Mouse (Mus musculus): ENCODE measurements around the gene Bst1. TPM values are rescaled to one million over a fixed set of nuclear protein-coding genes. Genes with fewer than 3 reads are reported as not detected.

Bst1 gene
- polyA plus RNA-seq (2015; fragmentation: Nextera tagmentation; extraction: Ambion mirVana), result 0.70 and 1.6 TPM in 2 replicates

DNA sequence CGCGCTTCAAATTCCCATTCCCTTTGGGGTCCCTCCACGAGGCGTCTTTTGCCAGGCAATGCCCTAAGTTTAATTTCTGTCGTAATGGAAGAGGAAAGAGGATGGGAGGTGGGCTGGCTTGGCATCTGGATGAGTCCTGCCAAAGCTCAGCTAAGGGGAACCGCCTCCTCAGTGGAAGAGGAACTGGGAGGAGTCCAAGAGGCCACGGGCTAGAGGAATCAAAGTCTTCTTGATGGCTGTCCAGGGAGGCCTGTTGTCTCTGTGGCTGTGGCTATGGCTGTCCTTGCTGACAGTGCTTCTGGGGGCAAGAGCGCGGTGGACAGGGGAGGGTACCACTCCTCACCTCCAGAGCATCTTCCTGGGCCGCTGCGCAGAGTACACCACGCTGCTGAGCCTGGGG is at the start of gene Bst1:
TSS of gene Bst1 (plus strand) at position 191 of the 400 bp plus-strand sequence.
- Histone ChIP-seq H3K4me3 (replicated peaks) (no peak within 1 kb of the TSS), H3K4me1 (0 out of 2 replicates have a peak, but pooled peaks cover 4% of the 10 kb centered on the region), H3K27me3 (no peaks in the 10 kb centered on the region), H3K4me2 (replicated peaks) (no peak within 1 kb of the TSS), H3K9ac (no peak within 1 kb of the TSS), H3K9me3 (replicated peaks) (no peaks in the 10 kb centered on the region), H3K36me3 (no peaks in the 10 kb centered on the region), H3K27ac (replicated peaks) (no peak within 1 kb of the TSS)
- 47% methylated on average over 12 of the region's 12 CpGs for WGBS
- ATAC-seq (ENCODE audit: insufficient number of reproducible peaks, low FRiP score, low TSS enrichment, low read depth), result no peak

DNA sequence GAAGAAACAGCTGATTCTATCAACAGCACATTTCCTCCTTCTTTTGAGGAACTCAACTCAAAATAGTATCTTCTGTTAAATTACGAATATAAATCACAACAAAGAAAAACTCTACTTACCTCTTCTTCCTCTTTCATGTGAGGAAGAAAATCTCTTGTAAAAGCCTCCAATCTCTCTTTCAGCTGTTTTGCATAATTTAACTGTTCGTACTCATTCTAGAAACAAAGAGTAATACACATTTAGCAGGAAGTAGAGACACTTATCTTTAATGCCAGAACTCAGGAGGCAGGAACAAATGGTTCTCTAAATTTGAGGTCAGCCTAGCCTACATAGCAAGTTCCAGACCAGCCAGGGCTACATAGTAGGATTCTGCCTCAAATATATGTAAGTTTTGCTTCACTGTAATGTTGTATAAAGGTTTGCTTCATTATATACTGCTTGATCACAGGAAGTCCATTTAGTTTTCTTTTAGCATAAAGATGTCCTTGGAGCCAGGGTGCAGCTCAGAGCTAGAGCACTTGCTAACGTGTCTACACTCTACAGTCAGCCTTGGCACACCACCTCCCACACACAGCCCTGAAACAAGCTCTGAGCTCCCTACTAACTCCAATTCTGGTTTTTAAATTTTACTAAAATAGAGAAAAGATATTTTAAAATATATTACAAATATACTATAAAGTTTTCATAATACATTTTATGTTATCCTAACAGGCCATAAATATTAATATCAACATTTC is 47.9 kb upstream of the Bst1 start:
- H3K4me1 ChIP-seq, result no peaks in the 10 kb centered on the region
- no peaks in the 10 kb centered on the region for H3K27me3 ChIP-seq
- H3K4me3 ChIP-seq (replicated peaks), result no peak overlapping the region
- no peak overlapping the region for H3K27ac ChIP-seq (replicated peaks)
- ATAC-seq (ENCODE audit: insufficient number of reproducible peaks, low FRiP score, low TSS enrichment, low read depth), result no peak
- no peak overlapping the region for H3K9ac ChIP-seq
- peaks cover 11% of the 10 kb centered on the region for H3K36me3 ChIP-seq
- H3K4me2 ChIP-seq (replicated peaks), result no peak overlapping the region
- 84% methylated on average over 3 of the region's 3 CpGs for WGBS
- no peaks in the 10 kb centered on the region for H3K9me3 ChIP-seq (replicated peaks)

DNA sequence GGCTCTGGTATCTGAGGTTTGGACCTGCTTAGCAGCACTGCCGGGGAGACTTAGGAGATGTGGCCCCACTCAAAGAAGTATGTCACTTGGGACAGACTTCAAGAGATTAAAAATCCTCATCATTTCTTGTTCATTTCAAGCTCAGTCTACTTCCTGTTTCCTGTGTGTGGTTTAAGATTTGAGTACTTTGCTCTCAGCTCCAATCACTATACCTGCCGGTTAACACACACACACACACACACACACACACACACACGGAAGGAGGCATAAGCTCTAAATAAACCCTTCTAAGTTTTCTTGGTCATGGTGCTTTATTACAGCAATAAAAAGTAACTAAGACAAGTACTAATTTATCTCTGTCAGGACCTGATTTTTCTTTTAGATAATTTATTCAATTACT is 47.1 kb upstream of the Bst1 start:
- H3K36me3 ChIP-seq, result peaks cover 11% of the 10 kb centered on the region
- no peak overlapping the region for H3K27ac ChIP-seq (replicated peaks)
- no peak overlapping the region for H3K4me2 ChIP-seq (replicated peaks)
- no peak overlapping the region for H3K9ac ChIP-seq
- no peak for ATAC-seq (ENCODE audit: insufficient number of reproducible peaks, low FRiP score, low TSS enrichment, low read depth)
- 81% methylated on average over 3 of the region's 3 CpGs for WGBS
- no peak overlapping the region for H3K4me3 ChIP-seq (replicated peaks)
- H3K27me3 ChIP-seq, result no peaks in the 10 kb centered on the region
- H3K9me3 ChIP-seq (replicated peaks), result no peaks in the 10 kb centered on the region
- no peaks in the 10 kb centered on the region for H3K4me1 ChIP-seq

DNA sequence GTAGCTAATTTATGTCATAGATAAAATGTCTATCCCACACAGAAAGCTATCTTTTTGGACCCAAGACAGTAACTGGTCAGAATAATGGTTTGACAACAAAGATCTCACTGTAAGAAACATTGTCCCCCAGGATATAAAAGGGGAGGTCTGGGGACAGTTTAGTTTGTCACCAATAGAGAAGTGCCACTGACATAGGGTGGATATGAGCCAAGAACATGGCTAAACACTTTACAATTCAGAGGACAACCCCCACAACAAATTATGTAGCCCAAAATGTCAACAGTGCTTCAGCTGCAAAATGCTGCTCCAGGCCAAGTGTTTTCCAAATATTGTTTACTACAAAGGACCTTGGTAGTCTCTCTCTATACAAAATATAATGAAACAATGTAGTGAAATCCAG is 42.3 kb upstream of the Bst1 start:
- Histone ChIP-seq H3K4me3 (replicated peaks) (no peak overlapping the region), H3K9me3 (replicated peaks) (no peaks in the 10 kb centered on the region), H3K4me1 (peaks cover 5% of the 10 kb centered on the region), H3K36me3 (no peaks in the 10 kb centered on the region), H3K27me3 (no peaks in the 10 kb centered on the region), H3K4me2 (replicated peaks) (no peak overlapping the region), H3K9ac (no peak overlapping the region), H3K27ac (replicated peaks) (no peak overlapping the region)
- no peak for ATAC-seq (ENCODE audit: insufficient number of reproducible peaks, low FRiP score, low TSS enrichment, low read depth)

DNA sequence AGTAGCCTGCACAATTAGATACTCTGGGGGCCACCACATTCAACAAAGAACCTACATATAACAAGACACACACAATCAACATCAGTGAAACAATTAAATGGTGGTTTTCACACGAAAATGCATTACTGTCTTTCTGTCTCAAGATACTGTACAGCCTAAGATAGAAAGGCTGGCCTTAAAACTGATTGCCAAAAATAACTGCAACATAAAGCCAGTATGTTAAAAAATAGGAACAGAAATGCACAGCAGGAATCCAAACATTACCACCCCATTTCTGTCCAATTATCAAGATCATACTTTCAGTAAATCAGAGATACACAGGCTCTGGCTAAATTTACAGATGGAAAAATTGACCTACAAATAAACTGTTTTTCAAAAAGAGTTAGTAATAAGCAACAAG is 41.7 kb upstream of the Bst1 start:
- 50% methylated on average over 1 of the region's 1 CpGs for WGBS
- no peak for ATAC-seq (ENCODE audit: insufficient number of reproducible peaks, low FRiP score, low TSS enrichment, low read depth)
- H3K4me3 ChIP-seq (replicated peaks), result no peak overlapping the region
- H3K27ac ChIP-seq (replicated peaks), result no peak overlapping the region
- no peak overlapping the region for H3K4me2 ChIP-seq (replicated peaks)
- peaks cover 5% of the 10 kb centered on the region for H3K4me1 ChIP-seq
- no peaks in the 10 kb centered on the region for H3K27me3 ChIP-seq
- no peak overlapping the region for H3K9ac ChIP-seq
- H3K36me3 ChIP-seq, result no peaks in the 10 kb centered on the region
- no peaks in the 10 kb centered on the region for H3K9me3 ChIP-seq (replicated peaks)

DNA sequence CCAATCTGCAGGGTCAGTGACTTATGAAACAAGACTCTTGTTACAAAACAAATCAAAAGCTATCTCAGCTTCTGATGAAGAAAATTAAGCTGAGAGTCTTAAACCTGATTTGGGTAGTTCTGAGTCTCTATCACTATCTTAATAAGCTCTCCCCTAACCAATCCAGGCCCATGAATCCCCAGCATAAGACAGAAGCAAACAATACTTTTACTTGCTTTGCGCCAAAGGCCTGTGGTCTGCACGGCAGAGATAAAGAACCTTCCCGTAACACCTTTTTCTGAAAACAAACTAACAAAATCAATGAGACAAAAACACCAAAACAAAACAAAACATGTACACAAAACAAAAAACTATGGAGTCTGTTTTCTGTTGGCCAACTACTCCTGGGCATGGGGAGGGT is 40.1 kb upstream of the Bst1 start:
- ATAC-seq (ENCODE audit: insufficient number of reproducible peaks, low FRiP score, low TSS enrichment, low read depth), result no peak
- no peaks in the 10 kb centered on the region for H3K27me3 ChIP-seq
- H3K4me3 ChIP-seq (replicated peaks), result no peak overlapping the region
- no peak overlapping the region for H3K4me2 ChIP-seq (replicated peaks)
- H3K36me3 ChIP-seq, result no peaks in the 10 kb centered on the region
- H3K9ac ChIP-seq, result no peak overlapping the region
- H3K9me3 ChIP-seq (replicated peaks), result no peaks in the 10 kb centered on the region
- no peak overlapping the region for H3K27ac ChIP-seq (replicated peaks)
- WGBS, result 96% methylated on average over 3 of the region's 3 CpGs
- H3K4me1 ChIP-seq, result peaks cover 10% of the 10 kb centered on the region

DNA sequence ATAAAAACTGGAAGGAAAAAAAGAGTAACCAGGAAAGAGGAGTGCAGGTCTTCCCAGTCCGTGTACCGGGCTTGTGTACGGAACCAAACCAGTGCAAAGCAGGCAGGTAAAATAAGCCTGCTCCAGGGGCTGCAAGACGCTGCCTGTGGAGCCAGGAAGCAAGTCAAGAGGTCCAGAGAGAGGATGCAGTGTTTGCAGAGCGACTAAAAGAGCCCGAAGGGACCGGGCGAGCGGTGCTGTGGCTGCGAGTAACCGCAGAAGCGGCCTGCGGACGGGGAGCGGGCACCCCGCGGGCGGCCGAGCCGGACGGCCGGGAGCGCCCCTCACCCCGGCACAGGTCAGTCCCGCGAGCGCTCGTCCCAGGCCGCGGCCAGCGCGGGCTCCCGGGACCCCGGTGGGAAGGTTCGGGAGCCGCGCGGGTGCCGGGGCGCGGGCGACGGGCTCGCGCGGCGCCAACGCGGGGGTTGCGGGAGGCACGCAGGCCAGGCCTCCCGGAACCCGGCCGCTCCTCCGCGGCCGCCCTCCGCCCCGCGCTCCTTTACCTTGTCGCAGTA is 37.2 kb upstream of the Bst1 start:
- WGBS, result under 1% methylated on average over 57 of the region's 61 CpGs
- Histone ChIP-seq H3K4me1 (peaks cover 10% of the 10 kb centered on the region), H3K27ac (replicated peaks) (peak overlapping the region; percentile 92)

DNA sequence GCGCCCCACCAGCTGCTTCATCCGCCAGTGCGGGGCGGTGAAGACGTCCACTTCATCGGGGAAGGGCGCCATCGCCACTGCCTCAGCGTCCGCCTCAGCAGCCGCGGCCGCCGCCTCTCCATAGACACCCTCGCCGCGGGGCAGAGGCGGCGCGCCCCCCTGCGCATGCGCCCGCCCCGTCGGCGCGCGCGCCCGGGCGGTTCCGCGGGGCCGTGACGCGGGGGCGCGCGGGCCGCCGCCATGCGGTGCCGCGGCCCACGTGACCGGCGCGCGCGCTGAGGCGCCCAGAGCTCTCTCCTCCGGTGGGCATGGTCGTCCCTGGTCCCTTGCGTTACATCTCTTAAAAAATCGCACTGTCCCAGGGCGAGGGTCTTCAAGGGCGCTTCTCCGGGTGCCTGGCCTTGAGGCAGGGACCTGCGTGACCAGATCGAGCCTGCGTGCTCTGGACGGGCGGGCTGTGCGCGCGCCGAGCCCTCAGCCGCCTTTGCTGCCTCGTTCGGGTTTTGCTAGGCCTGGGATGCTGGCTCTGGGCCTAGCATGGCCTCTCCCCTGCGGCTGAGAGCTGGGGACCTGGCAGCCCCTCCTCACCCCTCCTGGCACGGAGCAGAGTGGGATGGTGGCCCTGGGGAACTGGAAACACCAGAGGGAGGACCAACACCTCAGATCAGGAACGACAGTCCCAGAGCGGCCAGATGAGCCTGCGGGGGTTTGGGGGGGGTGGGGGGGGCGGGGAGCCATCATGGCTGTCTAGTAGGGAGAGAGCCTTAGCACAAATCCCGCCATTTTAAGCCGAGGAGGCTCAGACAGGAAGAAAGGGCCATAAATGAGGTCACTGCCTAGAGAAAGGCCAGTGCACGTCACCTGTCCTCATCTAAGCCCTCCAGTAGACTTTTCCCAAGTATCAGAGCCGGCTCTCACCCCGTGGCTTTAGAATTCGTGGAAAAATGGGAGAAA is 36.4 kb upstream of the Bst1 start:
- H3K27ac ChIP-seq (replicated peaks), result peak overlapping the region; percentile 92
- peak overlapping the region; percentile 76 for H3K4me2 ChIP-seq (replicated peaks)
- H3K9me3 ChIP-seq (replicated peaks), result no peaks in the 10 kb centered on the region
- H3K4me3 ChIP-seq (replicated peaks), result peak overlapping the region; percentile 88
- H3K36me3 ChIP-seq, result no peaks in the 10 kb centered on the region
- H3K4me1 ChIP-seq, result peaks cover 10% of the 10 kb centered on the region
- WGBS, result 3% methylated on average over 79 of the region's 82 CpGs
- H3K27me3 ChIP-seq, result no peaks in the 10 kb centered on the region
- ATAC-seq (ENCODE audit: insufficient number of reproducible peaks, low FRiP score, low TSS enrichment, low read depth), result peak; percentile 88
- peak overlapping the region; percentile 77 for H3K9ac ChIP-seq

More for the DNA sequence above, 37.2 kb upstream of the Bst1 start:
- Histone ChIP-seq H3K9me3 (replicated peaks) (no peaks in the 10 kb centered on the region), H3K27me3 (no peaks in the 10 kb centered on the region), H3K9ac (peak overlapping the region; percentile 77), H3K36me3 (no peaks in the 10 kb centered on the region), H3K4me2 (replicated peaks) (peak overlapping the region; percentile 76), H3K4me3 (replicated peaks) (peak overlapping the region; percentile 88)
- peak; percentile 63 for ATAC-seq (ENCODE audit: insufficient number of reproducible peaks, low FRiP score, low TSS enrichment, low read depth)

DNA sequence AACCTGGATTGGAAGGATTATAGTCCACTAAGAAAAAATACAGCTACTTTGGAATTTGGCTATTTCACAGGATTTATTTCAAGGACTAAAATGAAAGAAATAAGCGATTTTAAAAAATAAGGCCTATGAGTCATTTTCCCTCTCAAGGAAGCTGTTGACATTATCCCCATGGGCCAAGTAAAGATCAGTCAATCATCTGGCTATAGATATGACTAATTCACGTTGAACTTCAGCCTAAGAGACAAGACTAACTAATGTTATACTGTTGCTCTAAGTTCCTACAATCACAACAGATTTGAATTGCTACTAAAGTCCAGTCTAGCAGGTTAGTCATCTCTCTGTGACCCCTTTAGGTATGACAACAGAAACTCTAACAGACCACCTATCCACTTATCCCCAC is 34.7 kb upstream of the Bst1 start:
- ATAC-seq (ENCODE audit: insufficient number of reproducible peaks, low FRiP score, low TSS enrichment, low read depth), result no peak
- no peak overlapping the region for H3K27ac ChIP-seq (replicated peaks)
- H3K36me3 ChIP-seq, result no peaks in the 10 kb centered on the region
- WGBS, result 73% methylated on average over 2 of the region's 2 CpGs
- H3K4me2 ChIP-seq (replicated peaks), result no peak overlapping the region
- H3K9ac ChIP-seq, result no peak overlapping the region
- H3K4me1 ChIP-seq, result peaks cover 10% of the 10 kb centered on the region
- no peaks in the 10 kb centered on the region for H3K9me3 ChIP-seq (replicated peaks)
- H3K27me3 ChIP-seq, result no peaks in the 10 kb centered on the region
- H3K4me3 ChIP-seq (replicated peaks), result no peak overlapping the region

DNA sequence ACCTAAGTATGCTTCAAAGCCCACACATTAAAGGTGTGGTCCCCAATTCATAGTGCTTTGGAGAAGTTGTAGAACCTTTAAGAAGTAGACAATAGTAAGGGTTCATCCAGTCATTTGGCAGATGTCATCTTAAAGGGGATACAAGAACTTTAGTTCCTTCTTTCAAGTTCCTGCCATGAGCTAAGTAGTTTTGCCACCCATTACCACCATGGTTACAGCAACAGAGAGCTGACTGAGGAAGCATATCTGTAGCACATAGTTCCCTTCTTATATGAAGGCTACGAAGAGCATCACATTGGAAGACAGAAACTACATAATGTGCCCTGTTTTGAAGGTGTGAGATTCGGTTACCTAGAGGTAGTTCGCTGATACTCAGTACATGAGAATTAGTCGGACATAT is 32.1 kb upstream of the Bst1 start:
- Histone ChIP-seq H3K4me1 (peaks cover 5% of the 10 kb centered on the region; the same call in 1 of the 2 replicates), H3K4me2 (replicated peaks) (no peak overlapping the region), H3K9me3 (replicated peaks) (no peaks in the 10 kb centered on the region), H3K9ac (no peak overlapping the region), H3K27ac (replicated peaks) (no peak overlapping the region), H3K4me3 (replicated peaks) (no peak overlapping the region), H3K36me3 (no peaks in the 10 kb centered on the region), H3K27me3 (no peaks in the 10 kb centered on the region)
- ATAC-seq (ENCODE audit: insufficient number of reproducible peaks, low FRiP score, low TSS enrichment, low read depth), result no peak
- WGBS, result 81% methylated on average over 4 of the region's 4 CpGs

Measured in embryonic facial prominence, embryonic 15.5 days (tissue).